Mouse (Mus musculus): ENCODE measurements at regions not wholly inside any gene's neighbourhood (a gene's known extent, or its start where the extent isn't known, plus 50 kb on each side); places are given as distances from the start of the nearest gene placed in this dataset.

DNA sequence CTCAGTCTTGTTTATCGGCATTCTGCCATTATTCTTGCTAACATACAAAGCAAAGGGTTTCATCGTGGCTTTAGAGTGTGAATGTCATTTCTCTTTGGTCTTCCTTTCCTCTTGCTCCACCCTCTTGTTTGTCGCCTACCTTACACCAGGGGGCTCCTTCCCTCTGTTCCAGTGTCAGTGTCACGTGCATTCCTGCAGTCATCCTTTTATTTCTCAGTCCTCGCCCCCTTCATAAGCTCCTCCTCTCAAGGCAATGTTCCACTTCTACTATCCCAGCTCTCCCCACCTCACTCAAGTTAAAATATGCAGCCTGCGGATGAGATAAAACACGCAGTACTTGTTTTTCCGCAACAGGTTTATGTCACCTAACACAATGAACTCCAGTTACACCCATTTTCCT, 489.8 kb upstream of the Arpp21 start:
- DNase-seq (ENCODE audit: low read depth, low spot score) = peak; percentile 2

DNA sequence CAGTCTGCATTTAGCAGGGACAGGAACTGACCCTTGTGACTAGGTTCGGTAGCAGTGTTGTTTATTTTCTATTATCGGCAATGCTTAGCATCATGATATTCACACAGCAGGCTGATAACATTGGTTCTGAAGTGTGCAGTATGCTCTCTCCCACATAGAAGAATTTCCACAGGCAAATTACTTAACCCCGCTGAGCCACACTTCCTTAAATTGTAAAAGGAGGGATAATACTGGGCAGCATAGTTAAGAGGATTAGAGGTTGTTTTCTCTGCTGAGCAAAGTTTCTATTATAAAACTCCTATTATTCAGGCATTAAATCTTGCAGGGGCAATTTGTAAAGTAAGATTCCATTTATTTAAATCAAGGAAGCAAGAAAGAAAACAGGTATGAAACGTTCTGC, 489.4 kb upstream of the Arpp21 start:
- DNase-seq (ENCODE audit: low read depth, low spot score) = no peak

DNA sequence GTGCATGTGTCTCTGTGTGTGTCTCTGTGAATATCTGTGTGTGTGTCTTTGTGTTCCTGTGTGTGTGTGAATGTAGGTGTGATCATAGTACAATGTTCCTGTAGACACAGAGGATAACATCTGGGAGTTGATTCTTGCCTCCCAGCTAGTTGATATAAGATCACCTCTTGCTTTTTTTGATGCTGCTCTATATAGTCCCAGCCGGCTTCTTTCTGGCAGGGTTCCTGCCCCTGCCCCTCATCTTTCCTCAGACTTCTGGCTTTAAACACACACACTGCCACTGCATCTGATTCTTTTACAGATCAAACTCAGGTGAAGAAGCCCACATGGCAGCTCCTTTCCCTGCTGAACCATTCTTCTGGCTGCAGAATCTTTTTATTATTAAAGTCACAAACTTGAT, 487.6 kb upstream of the Arpp21 start:
- no peak for DNase-seq (ENCODE audit: low read depth, low spot score)

DNA sequence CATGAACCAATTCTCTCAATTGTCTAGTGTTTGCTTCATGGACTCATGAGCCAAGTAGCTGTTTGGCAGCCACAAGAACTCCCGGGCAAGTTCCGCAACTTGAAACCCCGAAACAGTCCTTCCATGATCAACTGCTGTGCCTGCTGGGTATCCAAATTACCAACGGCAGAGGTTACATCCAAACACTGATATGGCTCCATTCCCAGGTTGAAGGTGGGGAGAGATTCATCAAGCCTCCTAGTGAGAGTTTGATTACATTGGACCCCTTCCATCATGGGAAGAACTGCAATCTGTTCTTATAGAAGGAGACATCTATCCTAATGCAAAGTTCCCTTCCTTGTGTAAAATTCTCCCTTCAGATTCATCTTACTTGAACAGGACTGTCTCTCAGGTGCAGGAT, 486.8 kb upstream of the Arpp21 start:
- no peak for DNase-seq (ENCODE audit: low read depth, low spot score)

DNA sequence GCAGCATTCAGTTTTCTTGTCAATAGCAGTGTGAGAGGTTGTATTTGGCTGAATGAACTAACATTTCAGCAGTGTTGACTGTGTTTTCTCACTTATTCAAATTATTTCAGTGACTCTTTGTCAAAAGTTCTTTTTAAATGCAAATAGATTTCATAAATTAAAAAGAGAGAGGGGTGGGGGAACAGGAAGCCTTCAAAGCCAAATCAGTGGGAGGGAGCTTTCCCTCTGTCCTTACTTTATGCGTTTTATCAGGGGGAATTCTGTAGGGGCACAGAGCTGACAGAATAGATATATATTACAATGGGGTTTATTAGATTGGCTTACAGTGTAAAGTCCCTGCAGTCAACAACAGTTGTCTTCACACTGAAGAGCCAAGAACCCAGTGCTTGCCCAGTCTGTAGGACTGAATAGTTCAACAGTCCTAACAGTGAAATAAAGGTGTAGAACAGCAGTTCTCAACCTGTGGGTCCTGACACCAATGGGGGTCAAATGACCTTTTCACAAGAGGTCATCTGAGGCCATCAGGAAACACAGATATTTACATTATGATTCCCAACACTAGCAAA, 479.5 kb upstream of the Arpp21 start:
- no peak for DNase-seq (ENCODE audit: low read depth, low spot score)

DNA sequence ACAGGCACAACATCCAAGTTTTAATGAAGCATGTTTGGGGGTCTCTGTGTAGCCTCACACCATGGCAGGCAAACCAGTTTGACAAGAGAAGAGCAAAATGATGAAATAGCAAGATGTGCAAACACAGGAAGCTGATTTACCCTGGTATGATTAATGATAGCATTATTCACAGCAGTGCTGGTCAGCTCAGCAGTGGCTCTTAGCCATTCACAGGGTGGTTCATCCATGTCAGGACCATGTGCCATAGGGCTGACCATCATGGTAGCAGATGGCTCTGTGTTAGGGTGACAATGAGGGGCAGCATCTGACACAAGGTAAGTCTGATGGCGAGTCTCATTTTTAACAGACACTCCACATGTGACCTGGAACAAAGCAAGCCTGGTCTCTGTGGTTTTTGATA, 443.1 kb upstream of the Arpp21 start:
- DNase-seq (ENCODE audit: low read depth, low spot score) = no peak

DNA sequence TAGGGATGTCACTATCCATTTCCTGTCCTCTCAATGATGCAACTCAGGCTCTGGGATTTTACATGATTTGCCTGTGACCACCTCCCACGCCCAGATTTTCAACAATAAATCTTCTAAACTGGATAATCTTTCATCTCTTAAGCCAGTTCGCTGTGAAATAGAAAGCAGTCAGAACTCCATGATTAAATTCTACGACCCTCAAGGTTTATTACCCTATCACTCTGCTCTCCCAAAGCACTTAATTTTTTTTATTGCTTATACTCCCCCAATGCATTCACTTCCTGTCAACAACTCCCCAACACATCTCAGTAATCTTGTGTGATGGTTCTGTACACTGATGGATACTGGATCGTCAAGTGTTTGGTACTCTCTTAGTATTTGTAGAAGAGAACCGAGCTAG, 439.5 kb upstream of the Arpp21 start:
- no peak for DNase-seq (ENCODE audit: low read depth, low spot score)
